Mouse (Mus musculus) hindbrain, embryonic 16.5 days (tissue): Measurements from ENCODE around the gene Wnt3. TPM values are rescaled to one million over a fixed set of nuclear protein-coding genes. Genes with fewer than 3 reads are reported as not detected.

Experiments used
- ATAC-seq: fragments of 200-750 bp; cut with Nextera tagmentation; 2 replicates; pipeline ENCODE4 v1.8.0; 2017; ENCODE audit warnings: moderate TSS enrichment, moderate library complexity
- H3K27ac ChIP-seq: fragments of 300-500 bp; sonication (generic); 2 replicates; pipeline ENCODE4 v1.5.1; 2014; ENCODE audit warnings: low read depth, mild to moderate bottlenecking, control low read depth, low read length, moderate library complexity
- H3K27me3 ChIP-seq: fragments of 300-500 bp; sonication (generic); replicated peaks from 2 replicates; pipeline ENCODE4 v1.6.1; 2014; ENCODE audit warnings: low read length; ENCODE audit not compliant: control insufficient read depth, insufficient read depth
- H3K36me3 ChIP-seq: fragments of 300-500 bp; sonication (generic); 2 replicates; pipeline ENCODE4 v1.6.1; 2014; ENCODE audit warnings: mild to moderate bottlenecking, low read length, moderate library complexity, mixed read lengths; ENCODE audit not compliant: control insufficient read depth, insufficient read depth
- H3K4me1 ChIP-seq: fragments of 300-500 bp; sonication (generic); 2 replicates; pipeline ENCODE4 v1.6.1; 2014; ENCODE audit warnings: low read depth, low read length; ENCODE audit not compliant: control insufficient read depth, insufficient read depth
- H3K4me2 ChIP-seq: fragments of 300-500 bp; sonication (generic); 2 replicates; pipeline ENCODE4 v1.6.1; 2014; ENCODE audit warnings: mild to moderate bottlenecking, low read length, control low read depth, moderate library complexity
- H3K4me3 ChIP-seq: fragments of 300-500 bp; sonication (generic); 2 replicates; pipeline ENCODE4 v1.5.1; 2014; ENCODE audit warnings: mild to moderate bottlenecking, low read length, control low read depth, moderate library complexity
- H3K9ac ChIP-seq: fragments of 300-500 bp; sonication (generic); 2 replicates; pipeline ENCODE4 v1.6.1; 2014; ENCODE audit warnings: low read depth, mild to moderate bottlenecking, control low read depth, low read length, moderate library complexity
- H3K9me3 ChIP-seq: fragments of 300-500 bp; sonication (generic); 2 replicates; pipeline ENCODE4 v1.6.1; 2014; ENCODE audit warnings: mild to moderate bottlenecking, low read length, moderate library complexity; ENCODE audit not compliant: control insufficient read depth
- WGBS: fragments of 180-500 bp; shearing (Covaris S2); extraction: QIAGEN DNeasy Blood & Tissue Kit; methylation state at CpG from one replicate; pipeline ENCODE4 v1.1.7; 2014; 5-methylcytosine and 5-hydroxymethylcytosine counted together
- polyA plus RNA-seq: library from polyadenylated mRNA; unstranded; fragments of >200 nt; fragmentation: Nextera tagmentation; extraction: Ambion mirVana; gene quantifications from 2 replicates; pipeline ENCODE4 v1.2.1, GENCODE M21; 2015

Gene Wnt3
- polyA plus RNA-seq, 1 experiment from 2014 or later: 12.1 TPM

DNA sequence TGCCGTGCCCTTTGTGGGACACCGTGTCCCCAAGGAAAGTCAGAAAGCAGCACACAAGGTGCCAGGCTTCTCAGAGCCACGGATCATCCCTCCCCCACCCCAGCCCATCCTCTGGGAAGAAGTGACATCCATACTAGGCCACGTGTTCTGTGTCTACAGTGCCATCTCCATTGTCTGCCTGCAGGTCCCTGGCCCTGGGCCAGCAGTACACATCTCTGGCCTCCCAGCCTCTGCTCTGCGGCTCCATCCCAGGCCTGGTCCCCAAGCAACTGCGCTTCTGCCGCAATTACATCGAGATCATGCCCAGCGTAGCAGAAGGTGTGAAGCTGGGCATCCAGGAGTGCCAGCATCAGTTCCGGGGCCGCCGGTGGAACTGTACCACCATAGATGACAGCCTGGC is 34.0 kb downstream of the Wnt3 start:
- Histone ChIP-seq H3K36me3 (peaks cover 7% of the 10 kb centered on the region; the same call in 1 of the 2 replicates), H3K4me1 (peaks cover 30% of the 10 kb centered on the region), H3K4me2 (peak overlapping the region; percentile 97), H3K27ac (peak overlapping the region; percentile 69), H3K9ac (peak overlapping the region; percentile 53), H3K4me3 (peak overlapping the region; percentile 57), H3K27me3 (no peaks in the 10 kb centered on the region), H3K9me3 (no peaks in the 10 kb centered on the region)
- peak; percentile 58 for ATAC-seq
- WGBS: 25% methylated on average over 12 of the region's 12 CpGs

DNA sequence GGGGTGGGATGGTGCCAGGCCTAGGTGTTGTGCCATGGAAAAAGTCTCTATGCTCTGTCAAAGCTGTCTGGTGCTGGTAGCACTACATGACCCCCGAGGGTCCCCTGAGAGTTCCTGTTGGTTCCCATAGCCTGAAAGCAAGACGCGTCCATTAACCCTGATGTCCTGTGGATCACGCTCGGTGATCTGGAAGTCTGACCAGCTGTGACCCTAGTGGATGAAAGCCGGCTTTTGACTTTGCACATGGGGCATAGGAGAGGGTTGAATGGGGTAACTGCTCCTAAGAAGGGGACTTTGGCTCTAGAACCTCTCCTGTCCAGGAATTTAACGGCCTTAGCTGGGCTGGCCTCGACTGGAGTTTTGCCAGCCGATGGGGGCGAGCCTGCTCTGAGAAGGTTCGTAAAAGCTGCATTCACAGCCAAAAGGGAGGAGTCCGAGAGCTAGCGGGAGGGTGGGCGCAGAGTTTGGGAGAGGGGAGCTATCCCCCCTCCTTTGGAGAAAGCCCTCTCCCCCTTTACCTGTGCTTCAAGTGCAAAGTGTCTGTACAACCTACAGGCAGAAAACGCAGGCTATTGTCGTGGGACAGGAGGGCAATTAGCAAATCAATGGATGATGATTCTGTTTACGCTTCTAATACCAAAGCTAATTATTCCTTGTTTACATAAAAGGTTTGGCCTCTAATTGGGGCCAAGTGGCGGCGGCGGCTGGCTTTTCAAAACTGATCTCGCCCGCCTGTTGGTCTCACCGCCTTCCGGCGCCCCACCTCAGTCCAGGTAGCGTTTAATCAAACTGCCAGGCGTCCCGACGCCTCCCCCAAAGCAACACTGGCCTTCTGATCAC is 35.0 kb downstream of the Wnt3 start:
- Histone ChIP-seq H3K27me3 (no peaks in the 10 kb centered on the region), H3K9ac (peak overlapping the region; percentile 82), H3K4me1 (peaks cover 30% of the 10 kb centered on the region), H3K4me2 (peak overlapping the region; percentile 97), H3K4me3 (peak overlapping the region; percentile 57), H3K9me3 (no peaks in the 10 kb centered on the region), H3K36me3 (peaks cover 7% of the 10 kb centered on the region; the same call in 1 of the 2 replicates), H3K27ac (peak overlapping the region; percentile 83)
- 3% methylated on average over 29 of the region's 29 CpGs for WGBS
- no peak for ATAC-seq

- H3K4me3 ChIP-seq: peak overlapping the region; percentile 57
- H3K9me3 ChIP-seq: no peaks in the 10 kb centered on the region
- peak; percentile 61 for ATAC-seq
- under 1% methylated on average over 89 of the region's 107 CpGs for WGBS
- no peaks in the 10 kb centered on the region for H3K27me3 ChIP-seq
- H3K4me1 ChIP-seq: peaks cover 30% of the 10 kb centered on the region
- H3K27ac ChIP-seq: peak overlapping the region; percentile 83
- H3K36me3 ChIP-seq: peaks cover 7% of the 10 kb centered on the region; the same call in 1 of the 2 replicates
- peak overlapping the region; percentile 82 for H3K9ac ChIP-seq
- peak overlapping the region; percentile 97 for H3K4me2 ChIP-seq
Observed at GRCm38 (mm10) chr11:103809611-103810598, 36.0 kb downstream of the Wnt3 start.

DNA sequence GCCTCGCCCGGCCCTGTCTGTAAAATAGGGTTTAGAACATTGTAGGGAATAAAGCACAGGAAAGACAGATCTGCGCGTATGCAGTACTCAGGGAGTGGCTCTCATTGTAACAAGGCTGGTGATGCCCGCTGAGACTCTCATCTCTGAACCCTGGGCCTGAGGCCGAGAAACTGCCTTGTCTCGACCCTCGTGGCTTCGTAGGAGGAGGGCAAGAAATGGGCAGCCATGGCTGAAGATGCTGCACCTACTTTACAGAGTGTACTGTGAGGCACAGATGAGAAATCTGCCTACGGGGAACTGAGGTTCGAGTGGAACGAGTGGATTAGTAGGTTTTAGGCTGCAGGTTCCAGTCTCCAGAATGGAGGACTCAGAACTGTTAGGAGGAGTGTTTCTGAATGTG is 36.7 kb downstream of the Wnt3 start:
- peak overlapping the region; percentile 82 for H3K9ac ChIP-seq
- ATAC-seq: 0 out of 2 replicates have a peak, but pooled peaks have one; percentile 7
- H3K9me3 ChIP-seq: no peaks in the 10 kb centered on the region
- peaks cover 34% of the 10 kb centered on the region for H3K4me1 ChIP-seq
- H3K4me3 ChIP-seq: peak overlapping the region; percentile 57
- H3K27ac ChIP-seq: peak overlapping the region; percentile 83
- peaks cover 7% of the 10 kb centered on the region; the same call in 1 of the 2 replicates for H3K36me3 ChIP-seq
- WGBS: 17% methylated on average over 12 of the region's 12 CpGs
- no peaks in the 10 kb centered on the region for H3K27me3 ChIP-seq
- peak overlapping the region; percentile 97 for H3K4me2 ChIP-seq

DNA sequence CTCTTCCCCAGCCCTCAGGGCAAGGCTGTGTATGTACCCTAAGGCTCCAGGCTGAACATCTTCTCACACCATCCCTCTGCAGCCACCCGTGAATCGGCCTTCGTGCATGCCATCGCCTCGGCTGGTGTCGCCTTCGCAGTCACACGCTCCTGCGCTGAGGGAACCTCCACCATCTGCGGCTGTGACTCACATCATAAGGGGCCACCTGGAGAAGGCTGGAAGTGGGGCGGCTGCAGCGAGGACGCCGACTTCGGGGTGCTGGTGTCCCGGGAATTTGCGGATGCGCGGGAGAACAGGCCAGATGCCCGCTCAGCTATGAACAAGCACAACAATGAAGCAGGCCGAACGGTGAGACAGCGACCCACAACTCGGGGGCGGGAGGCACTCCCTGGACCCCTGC is 37.3 kb downstream of the Wnt3 start:
- H3K27me3 ChIP-seq: no peaks in the 10 kb centered on the region
- no peak overlapping the region for H3K4me3 ChIP-seq
- peaks cover 37% of the 10 kb centered on the region for H3K4me1 ChIP-seq
- H3K36me3 ChIP-seq: peaks cover 7% of the 10 kb centered on the region; the same call in 1 of the 2 replicates
- H3K4me2 ChIP-seq: peak overlapping the region; percentile 97; the same call in 1 of the 2 replicates
- ATAC-seq: no peak
- 39% methylated on average over 25 of the region's 25 CpGs for WGBS
- H3K9ac ChIP-seq: no peak overlapping the region
- H3K27ac ChIP-seq: no peak overlapping the region
- no peaks in the 10 kb centered on the region for H3K9me3 ChIP-seq

- H3K27me3 ChIP-seq: no peaks in the 10 kb centered on the region
- no peaks in the 10 kb centered on the region for H3K9me3 ChIP-seq
- ATAC-seq: no peak
- H3K27ac ChIP-seq: no peak overlapping the region
- no peak overlapping the region for H3K4me2 ChIP-seq
- H3K4me3 ChIP-seq: no peak overlapping the region
- H3K36me3 ChIP-seq: peaks cover 10% of the 10 kb centered on the region
- WGBS: 57% methylated on average over 3 of the region's 3 CpGs
- H3K9ac ChIP-seq: no peak overlapping the region
- peaks cover 16% of the 10 kb centered on the region for H3K4me1 ChIP-seq
Observed at GRCm38 (mm10) chr11:103814808-103815207, 40.9 kb downstream of the Wnt3 start.

DNA sequence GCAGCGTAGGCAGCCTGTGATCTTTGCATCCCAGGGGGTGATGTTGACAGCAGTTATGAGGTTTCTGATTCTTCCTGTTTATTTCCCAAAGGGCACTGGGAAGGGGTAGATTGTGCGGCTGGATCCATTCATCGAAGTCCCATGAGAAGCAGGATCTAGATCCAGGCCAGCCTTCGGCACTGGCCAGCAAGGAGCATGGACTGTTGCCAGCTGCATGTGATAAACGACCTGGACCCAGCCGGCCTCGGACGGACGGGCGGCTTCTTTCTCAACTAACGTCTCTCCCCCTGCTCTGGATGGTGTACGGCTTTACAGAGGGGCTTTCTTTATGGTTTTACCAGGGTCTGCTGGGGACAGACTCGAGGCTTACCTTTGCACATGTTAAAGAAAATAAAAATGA is 42.0 kb downstream of the Wnt3 start:
- ATAC-seq: no peak
- WGBS: 46% methylated on average over 13 of the region's 13 CpGs
- Histone ChIP-seq H3K9ac (no peak overlapping the region), H3K36me3 (peaks cover 11% of the 10 kb centered on the region), H3K9me3 (no peaks in the 10 kb centered on the region), H3K27ac (no peak overlapping the region), H3K27me3 (no peaks in the 10 kb centered on the region), H3K4me3 (no peak overlapping the region), H3K4me1 (peaks cover 7% of the 10 kb centered on the region), H3K4me2 (no peak overlapping the region)

DNA sequence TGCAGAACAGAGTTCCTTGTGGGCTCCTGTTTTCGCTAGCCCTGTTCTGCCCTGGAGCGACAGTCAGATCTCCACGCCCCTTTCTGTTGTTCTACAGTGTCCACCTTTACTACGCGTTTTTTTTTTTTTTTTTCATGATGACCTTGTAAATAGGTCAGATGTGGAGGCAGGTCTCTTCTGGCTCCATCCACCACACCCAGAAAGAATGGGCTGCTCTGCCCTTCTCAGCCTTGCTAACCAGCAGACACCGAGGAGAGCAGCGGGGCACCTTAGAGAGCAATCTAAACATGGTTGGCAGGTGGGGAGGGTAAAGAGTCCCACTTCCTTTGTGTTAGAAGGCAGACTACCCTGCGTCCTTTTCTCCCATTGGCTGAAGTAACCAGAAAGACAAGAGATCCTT is 42.8 kb downstream of the Wnt3 start:
- H3K36me3 ChIP-seq: peaks cover 16% of the 10 kb centered on the region
- ATAC-seq: no peak
- WGBS: 88% methylated on average over 8 of the region's 8 CpGs
- H3K9me3 ChIP-seq: no peaks in the 10 kb centered on the region
- H3K4me1 ChIP-seq: peaks cover 7% of the 10 kb centered on the region; the same call in 1 of the 2 replicates
- H3K9ac ChIP-seq: no peak overlapping the region
- H3K4me3 ChIP-seq: no peak overlapping the region
- H3K27ac ChIP-seq: no peak overlapping the region
- no peak overlapping the region for H3K4me2 ChIP-seq
- H3K27me3 ChIP-seq: no peaks in the 10 kb centered on the region
